Mouse (Mus musculus) MEL (cell line): ENCODE measurements around the gene Pmm1. TPM values are rescaled to one million over a fixed set of nuclear protein-coding genes. Genes with fewer than 3 reads are reported as not detected.
"Not testable (repeated sequence)": the region's sequence is repeated elsewhere in the genome, so short reads cannot be mapped to it uniquely, and the experiment has no call there.

Experiments used
- DNase-seq: peaks from one replicate; pipeline ENCODE4 v3.0.0; 2011; ENCODE audit warnings: low read depth, low spot score
- H3K27ac ChIP-seq: 2 replicates; pipeline ENCODE4 v1.5.1; 2012; ENCODE audit warnings: low read depth, mild to moderate bottlenecking, control low read depth, low read length, moderate library complexity; ENCODE audit not compliant: control insufficient read depth
- H3K27me3 ChIP-seq, 2 experiments: fragments of 150-350 bp in 1 of 2; sonication (generic) in 1 of 2; 2 replicates each; pipeline ENCODE4 v1.6.1; 2012; ENCODE audit warnings: low read length in 2 of 2, mild to moderate bottlenecking in 2 of 2, improper control_type of control experiment in 1 of 2, moderate library complexity in 1 of 2; ENCODE audit not compliant: insufficient read depth in 2 of 2, control insufficient read depth in 1 of 2
- H3K36me3 ChIP-seq, 2 experiments: 2 replicates each; pipeline ENCODE4 v1.6.1; 2012 to 2014; ENCODE audit warnings: low read length in 2 of 2, improper control_type of control experiment in 1 of 2, inconsistent platforms in 1 of 2, mild to moderate bottlenecking in 1 of 2; ENCODE audit not compliant: insufficient read depth in 2 of 2, control insufficient read depth in 1 of 2
- H3K4me1 ChIP-seq, 2 experiments: fragments of 150-350 bp in 1 of 2; sonication (generic) in 1 of 2; 2 replicates each; pipeline ENCODE4 v1.6.1; 2012; ENCODE audit warnings: low read length in 2 of 2, improper control_type of control experiment in 1 of 2, mild to moderate bottlenecking in 1 of 2; ENCODE audit not compliant: insufficient read depth in 2 of 2, control insufficient read depth in 1 of 2
- H3K4me3 ChIP-seq, 2 experiments: fragments of 150-350 bp in 1 of 2; sonication (generic) in 1 of 2; 2 replicates each; pipeline ENCODE4 v1.5.1; 2012; ENCODE audit warnings: low read depth in 2 of 2, low read length in 2 of 2, mild to moderate bottlenecking in 2 of 2, moderate library complexity in 2 of 2, control low read depth in 1 of 2, improper control_type of control experiment in 1 of 2; ENCODE audit not compliant: control insufficient read depth in 1 of 2, insufficient read depth in 1 of 2
- H3K79me2 ChIP-seq: 2 replicates; pipeline ENCODE4 v1.6.1; 2012; ENCODE audit warnings: mild to moderate bottlenecking, low read length, moderate library complexity; ENCODE audit not compliant: control insufficient read depth, poor library complexity, insufficient read depth
- H3K9ac ChIP-seq: 2 replicates; pipeline ENCODE4 v1.6.1; 2012; ENCODE audit warnings: low read depth, mild to moderate bottlenecking, control low read depth, low read length, moderate library complexity; ENCODE audit not compliant: control insufficient read depth, poor library complexity, severe bottlenecking
- H3K9me3 ChIP-seq: fragments of 150-350 bp; sonication (generic); replicated peaks from 2 replicates; pipeline ENCODE4 v1.6.1; 2012; ENCODE audit warnings: mild to moderate bottlenecking, low read length, improper control_type of control experiment, moderate library complexity; ENCODE audit not compliant: insufficient read depth
- CHD1 ChIP-seq: IDR thresholded peaks from 2 replicates; pipeline ENCODE4 v1.6.1; 2012; ENCODE audit warnings: low read depth, mild to moderate bottlenecking, inconsistent platforms, low read length, improper control_type of control experiment
- CHD2 ChIP-seq: IDR thresholded peaks from 2 replicates; pipeline ENCODE4 v1.6.1; 2011; ENCODE audit warnings: low read length, improper control_type of control experiment
- CTCF ChIP-seq, 3 experiments: IDR thresholded peaks in 2 of 3; conservative IDR thresholded peaks in 1 of 3; 2 replicates each; pipeline ENCODE4 v1.5.1; 2011 to 2012; ENCODE audit warnings: low read length in 3 of 3, low read depth in 2 of 3, mild to moderate bottlenecking in 2 of 3, improper control_type of control experiment in 1 of 3, inconsistent platforms in 1 of 3, mixed read lengths in 1 of 3, moderate library complexity in 1 of 3; ENCODE audit not compliant: control insufficient read depth in 1 of 3, insufficient read depth in 1 of 3, poor library complexity in 1 of 3, severe bottlenecking in 1 of 3
- EP300 ChIP-seq, 2 experiments: IDR thresholded peaks; 2 replicates each; pipeline ENCODE4 v1.6.1; 2011; ENCODE audit warnings: improper control_type of control experiment in 2 of 2, low read length in 2 of 2, low read depth in 1 of 2, mild to moderate bottlenecking in 1 of 2
- HCFC1 ChIP-seq: IDR thresholded peaks from 2 replicates; pipeline ENCODE4 v1.6.1; 2012; ENCODE audit warnings: low read depth, mild to moderate bottlenecking, inconsistent platforms, low read length, improper control_type of control experiment, moderate library complexity
- KAT2A ChIP-seq: conservative IDR thresholded peaks from 2 replicates; pipeline ENCODE4 v1.6.1; 2012; ENCODE audit warnings: low read depth, low read length, improper control_type of control experiment, inconsistent platforms
- MAX ChIP-seq: IDR thresholded peaks from 2 replicates; pipeline ENCODE4 v1.6.1; 2011; ENCODE audit warnings: low read length, improper control_type of control experiment
- MXI1 ChIP-seq: IDR thresholded peaks from 2 replicates; pipeline ENCODE4 v1.6.1; 2011; ENCODE audit warnings: mild to moderate bottlenecking, low read depth, low read length, improper control_type of control experiment
- MYC ChIP-seq: IDR thresholded peaks from 2 replicates; pipeline ENCODE4 v1.6.1; 2011; ENCODE audit warnings: low read depth, mild to moderate bottlenecking, low read length, improper control_type of control experiment, moderate library complexity
- POLR2AphosphoS2 ChIP-seq: IDR thresholded peaks from 2 replicates; pipeline ENCODE4 v1.6.1; 2011; ENCODE audit warnings: low read length, improper control_type of control experiment
- TBP ChIP-seq: IDR thresholded peaks from 2 replicates; pipeline ENCODE4 v1.8.0; 2011; ENCODE audit warnings: low read depth, low read length, improper control_type of control experiment
- UBTF ChIP-seq: IDR thresholded peaks from 2 replicates; pipeline ENCODE4 v1.6.1; 2012; ENCODE audit warnings: low read depth, mild to moderate bottlenecking, inconsistent platforms, low read length, improper control_type of control experiment, moderate library complexity, borderline replicate concordance; ENCODE audit not compliant: insufficient read depth
- USF2 ChIP-seq, 2 experiments: IDR thresholded peaks; 2 replicates each; pipeline ENCODE4 v1.6.1; 2011 to 2012; ENCODE audit warnings: improper control_type of control experiment in 2 of 2, low read length in 2 of 2, borderline replicate concordance in 1 of 2, inconsistent platforms in 1 of 2, low read depth in 1 of 2, mild to moderate bottlenecking in 1 of 2; ENCODE audit not compliant: insufficient read depth in 1 of 2
- polyA plus RNA-seq, 2 experiments: library from polyadenylated mRNA; stranded (reverse) in 1 of 2; unstranded in 1 of 2; fragments of >175 nt in 1 of 2; fragments of >200 nt in 1 of 2; gene quantifications; 2 replicates each; pipeline versions ENCODE4 v1.2.1 to v1.2.4; 2012; ENCODE audit warnings: low replicate concordance in 2 of 2, low read depth in 1 of 2; ENCODE audit not compliant: insufficient read length in 2 of 2, insufficient read depth in 1 of 2, missing spikeins in 1 of 2
- total RNA-seq: library from RNA; depleted of rRNA; stranded (reverse); fragments of 300-350 nt; gene quantifications from 2 replicates; pipeline ENCODE4 v1.2.3, GENCODE M21; 2012

The Pmm1 gene
- total and polyA plus RNA-seq, 3 experiments = 72.7 to 111 TPM; not detected in 1

DNA sequence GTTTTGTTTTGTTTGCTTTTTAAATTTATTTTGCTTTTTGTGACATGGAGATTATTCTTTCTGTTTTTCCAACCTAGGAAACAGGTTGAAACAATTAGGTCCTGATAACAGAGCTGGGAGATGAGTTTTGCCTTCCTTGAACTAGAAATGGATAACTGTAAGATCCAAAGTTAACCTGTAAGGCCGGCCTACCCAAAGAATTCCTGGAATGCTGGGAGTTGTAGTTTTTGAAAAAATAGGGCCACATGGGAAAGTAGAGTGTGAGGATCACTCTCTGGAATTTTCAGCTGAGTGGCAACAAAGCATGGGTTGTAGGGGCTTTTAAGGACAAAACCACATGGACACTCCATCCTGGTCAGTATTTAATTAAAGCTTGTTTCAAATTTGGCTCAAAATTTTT, 21.4 kb upstream of the Pmm1 start:
- Histone ChIP-seq H3K79me2 (no peaks in the 10 kb centered on the region), H3K9ac (no peak overlapping the region), H3K27me3 (no peaks in the 10 kb centered on the region), H3K9me3 (no peaks in the 10 kb centered on the region), H3K27ac (no peak overlapping the region), H3K4me1 (no peaks in the 10 kb centered on the region; a peak in 1 of 4 replicates), H3K4me3 (no peak overlapping the region), H3K36me3 (no peaks in the 10 kb centered on the region; a peak in 1 of 4 replicates)
- TF ChIP-seq MAX (no peak), HCFC1 (peak; percentile 67)
- DNase-seq = no peak

DNA sequence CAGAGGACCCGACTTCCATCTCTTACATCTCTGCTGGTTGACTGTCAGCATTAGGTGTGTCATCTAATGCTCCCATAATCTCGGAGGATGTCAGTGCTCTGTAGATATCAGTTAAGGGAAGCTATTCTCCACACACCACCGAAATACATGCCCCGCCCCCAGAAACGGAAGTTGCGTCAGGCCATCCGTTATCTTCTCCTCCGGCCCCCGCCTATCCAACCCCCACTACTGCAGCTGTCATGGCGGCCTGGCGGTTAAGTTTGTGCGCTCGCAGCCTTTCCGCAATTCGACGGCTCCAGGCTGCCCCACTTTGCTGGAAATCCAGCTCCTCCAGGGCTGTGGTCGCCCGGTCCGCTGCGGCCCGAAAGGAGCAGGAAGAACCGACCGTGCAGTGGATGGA, 19.6 kb upstream of the Pmm1 start, which contains the start of gene 1700029P11Rik:
Gene 1700029P11Rik (plus strand): TSS at position 220 of the 400 bp plus-strand sequence.
- H3K4me1 ChIP-seq = no peaks in the 10 kb centered on the region; a peak in 1 of 4 replicates
- H3K4me3 ChIP-seq = no peak within 1 kb of the TSS
- TF ChIP-seq EP300 (IDR thresholded peaks at IDR 0.05; ENCODE audit: low read depth in 1 of 2, low read length in 2 of 2) (no peak), MAX (no peak), UBTF (no peak), KAT2A (no peak), CTCF (IDR thresholded peaks at IDR 0.05 in 2 of 3, conservative IDR thresholded peaks at IDR 0.05 in 1 of 3; ENCODE audit: control insufficient read depth in 1 of 3, insufficient read depth in 1 of 3, low read depth in 2 of 3, low read length in 3 of 3, poor library complexity in 1 of 3, severe bottlenecking in 1 of 3) (no peak), MYC (no peak), USF2 (IDR thresholded peaks at IDR 0.05; ENCODE audit: borderline replicate concordance in 1 of 2, insufficient read depth in 1 of 2, low read depth in 1 of 2, low read length in 2 of 2) (no peak), MXI1 (no peak), CHD1 (no peak), TBP (no peak), CHD2 (no peak), POLR2AphosphoS2 (no peak)
- no peak within 1 kb of the TSS for H3K9ac ChIP-seq
- no peaks in the 10 kb centered on the region for H3K79me2 ChIP-seq
- no peaks in the 10 kb centered on the region; a peak in 1 of 4 replicates for H3K36me3 ChIP-seq
- H3K27ac ChIP-seq = no peak within 1 kb of the TSS
- H3K27me3 ChIP-seq = no peaks in the 10 kb centered on the region
- DNase-seq = no peak
- H3K9me3 ChIP-seq = no peaks in the 10 kb centered on the region

DNA sequence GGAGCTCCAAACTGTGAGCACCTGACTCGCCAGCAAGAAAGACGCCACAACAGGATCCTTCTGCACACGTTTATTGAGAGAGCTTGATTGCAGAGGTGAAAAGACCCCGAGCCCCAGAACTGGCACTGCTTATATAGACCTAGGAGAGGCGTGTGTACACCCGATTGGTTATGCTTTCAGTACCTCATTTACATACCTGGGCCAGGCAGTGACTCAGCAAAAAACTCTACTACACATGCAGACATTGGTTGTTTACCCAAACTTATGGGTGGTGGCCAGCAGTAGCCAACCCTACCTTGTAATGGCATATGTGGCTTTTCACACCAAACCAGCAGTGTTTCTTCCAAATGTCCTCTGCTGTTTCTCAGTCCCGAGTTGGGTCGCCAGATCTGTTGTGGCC, 14.4 kb upstream of the Pmm1 start:
- not testable (repeated sequence) for H3K27ac ChIP-seq, H3K9me3 ChIP-seq, DNase-seq, H3K27me3 ChIP-seq, H3K9ac ChIP-seq, H3K79me2 ChIP-seq, H3K36me3 ChIP-seq, H3K4me1 ChIP-seq, H3K4me3 ChIP-seq

DNA sequence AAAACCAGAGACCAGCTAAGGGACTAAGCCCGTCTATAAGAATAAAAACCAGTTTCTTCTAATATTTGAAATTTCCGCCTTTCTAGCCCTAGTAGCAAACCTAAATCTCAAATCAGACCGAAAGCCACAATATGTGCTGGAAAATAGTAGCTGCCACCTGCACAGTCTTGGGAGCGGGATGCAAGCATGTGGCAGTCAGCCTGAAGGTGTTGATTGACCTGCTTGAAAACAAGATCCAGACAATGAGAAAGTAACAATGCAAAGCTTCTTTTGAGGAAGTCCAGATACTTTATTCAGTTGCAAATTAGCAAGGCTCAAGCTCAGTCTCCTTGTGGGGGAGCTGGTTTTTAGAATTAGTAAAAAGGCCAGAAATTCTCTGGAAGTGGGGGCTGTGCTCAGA, 9.8 kb upstream of the Pmm1 start:
- H3K27ac ChIP-seq, H3K9ac ChIP-seq, H3K36me3 ChIP-seq, H3K4me3 ChIP-seq, H3K27me3 ChIP-seq, DNase-seq, H3K4me1 ChIP-seq, H3K79me2 ChIP-seq, H3K9me3 ChIP-seq: not testable (repeated sequence)

DNA sequence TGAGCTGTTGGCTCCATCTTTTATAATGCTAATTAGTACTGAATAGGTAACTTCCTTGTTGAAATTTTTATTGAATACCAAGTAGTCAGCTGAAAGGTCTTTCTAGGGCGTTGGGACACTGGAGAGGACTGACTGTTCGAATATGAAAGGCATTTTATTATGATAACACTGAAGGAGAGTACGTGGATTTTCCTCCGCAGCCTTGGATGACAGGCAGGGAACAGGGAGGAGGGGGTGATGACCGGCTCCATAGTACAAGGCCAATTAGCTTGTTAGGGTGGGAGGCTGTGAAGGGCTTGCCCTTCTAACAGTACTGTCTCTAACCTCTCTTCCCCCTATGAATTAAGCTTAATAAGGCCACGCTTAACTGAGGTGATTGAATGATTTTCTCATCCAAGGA, 8.9 kb upstream of the Pmm1 start:
- H3K27ac ChIP-seq, DNase-seq, H3K9ac ChIP-seq, H3K36me3 ChIP-seq, H3K9me3 ChIP-seq, H3K27me3 ChIP-seq, H3K4me1 ChIP-seq, H3K79me2 ChIP-seq: not testable (repeated sequence)
- H3K4me3 ChIP-seq = 0 out of 4 replicates have a peak overlapping the region, but pooled peaks of 1 of the 2 experiments have one; percentile 32
